Mouse (Mus musculus) C2C12 (cell line): ENCODE measurements around the gene Hnrnpl. TPM values are rescaled to one million over a fixed set of nuclear protein-coding genes. Genes with fewer than 3 reads are reported as not detected.

Source experiments
- H3K27me3 ChIP-seq: one replicate; pipeline ENCODE4 v1.6.1; 2011; ENCODE audit not compliant: control insufficient read depth, insufficient read depth, insufficient read length
- H3K36me3 ChIP-seq: one replicate; pipeline ENCODE4 v1.6.1; 2011; ENCODE audit not compliant: control insufficient read depth, insufficient read depth
- H3K4me3 ChIP-seq: one replicate; pipeline ENCODE4 v1.5.1; 2011; ENCODE audit warnings: mild to moderate bottlenecking, control low read depth; ENCODE audit not compliant: poor library complexity, insufficient read depth, severe bottlenecking
- H3K79me2 ChIP-seq: one replicate; pipeline ENCODE4 v1.6.1; 2011; ENCODE audit not compliant: control insufficient read depth, insufficient read depth
- H3K79me3 ChIP-seq: one replicate; pipeline ENCODE4 v1.6.1; 2011; ENCODE audit warnings: low read depth, control low read depth
- H3ac ChIP-seq: one replicate; pipeline ENCODE3; 2011; ENCODE audit warnings: low read depth; ENCODE audit not compliant: control insufficient read depth, insufficient read length
- CEBPB ChIP-seq: IDR thresholded peaks from one replicate; pipeline ENCODE4 v1.6.1; 2011; ENCODE audit warnings: low read depth, mild to moderate bottlenecking, control low read depth, moderate library complexity
- CTCF ChIP-seq: IDR thresholded peaks from one replicate; pipeline ENCODE4 v1.5.1; 2011; ENCODE audit not compliant: control insufficient read depth, insufficient read depth, insufficient read length
- FOSL1 ChIP-seq: IDR thresholded peaks from one replicate; pipeline ENCODE4 v1.8.0; 2011; ENCODE audit warnings: mild to moderate bottlenecking, low read length; ENCODE audit not compliant: poor library complexity, insufficient read depth, severe bottlenecking
- MAX ChIP-seq: IDR thresholded peaks from one replicate; pipeline ENCODE4 v1.6.1; 2011; ENCODE audit warnings: mild to moderate bottlenecking, control low read depth
- MYOD1 ChIP-seq: IDR thresholded peaks from one replicate; pipeline ENCODE4 v1.6.1; 2011; ENCODE audit warnings: low read depth; ENCODE audit not compliant: control insufficient read depth, insufficient read length
- MYOG ChIP-seq: IDR thresholded peaks from one replicate; pipeline ENCODE4 v1.6.1; 2011; ENCODE audit not compliant: control insufficient read depth, insufficient read length; ENCODE audit errors: extremely low read depth
- USF1 ChIP-seq: IDR thresholded peaks from one replicate; pipeline ENCODE4 v1.6.1; 2011; ENCODE audit warnings: low read depth, mild to moderate bottlenecking, control low read depth, moderate library complexity
- polyA plus RNA-seq: library from polyadenylated mRNA; unstranded; fragments of >200 nt; fragmentation: generic; extraction: Trizol; gene quantifications from one replicate; pipeline ENCODE4 v1.2.1, GENCODE M21; 2012; ENCODE audit warnings: missing spikeins

Gene Hnrnpl
- polyA plus RNA-seq, 1 experiment, result 303 TPM

DNA sequence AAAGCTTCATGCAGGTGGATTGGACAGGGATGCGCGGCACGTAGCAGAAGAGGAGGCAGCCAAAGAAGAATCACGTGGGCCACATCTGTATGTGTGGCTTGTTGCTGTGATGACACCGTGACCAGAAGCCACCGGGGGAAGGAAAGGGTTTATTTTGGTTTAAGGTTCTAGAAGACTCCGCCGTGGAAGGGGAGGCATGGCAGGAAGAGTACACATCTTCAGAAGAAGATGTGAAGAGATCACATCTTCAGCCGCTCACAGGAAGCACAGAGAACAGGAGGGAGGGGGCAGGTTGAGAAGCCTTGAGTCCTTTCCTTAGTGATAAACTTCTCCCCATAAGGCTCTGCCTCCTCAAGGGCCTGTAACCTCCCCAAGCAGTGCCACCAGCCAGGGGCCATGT is 8.3 kb upstream of the Hnrnpl start:
- no peaks in the 10 kb centered on the region for H3K79me2 ChIP-seq
- TF ChIP-seq MAX (no peak), MYOD1 (no peak), CTCF (no peak), USF1 (no peak), CEBPB (no peak), MYOG (no peak), FOSL1 (no peak)
- H3K36me3 ChIP-seq, result no peaks in the 10 kb centered on the region
- H3ac ChIP-seq, result no peak overlapping the region
- no peaks in the 10 kb centered on the region for H3K79me3 ChIP-seq
- no peak overlapping the region for H3K4me3 ChIP-seq
- no peaks in the 10 kb centered on the region for H3K27me3 ChIP-seq

DNA sequence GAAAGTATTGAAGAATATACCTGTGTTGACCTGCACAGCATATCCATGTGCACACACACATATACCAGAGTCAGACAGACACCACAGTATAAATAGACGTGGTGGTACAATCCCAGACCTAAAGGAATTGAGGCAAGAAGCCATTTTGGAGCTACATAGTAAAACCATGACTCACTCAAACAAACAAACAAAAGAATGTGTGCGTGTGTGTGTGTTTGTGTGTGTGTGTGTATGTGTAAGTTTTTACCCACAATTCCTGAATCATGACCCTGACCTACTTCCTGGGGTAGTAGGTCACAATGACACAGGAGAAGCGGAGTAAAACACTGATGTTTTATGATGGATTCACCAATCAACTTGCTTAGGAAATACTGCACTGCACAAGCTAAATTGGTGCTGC is 6.9 kb upstream of the Hnrnpl start:
- no peaks in the 10 kb centered on the region for H3K79me3 ChIP-seq
- no peak for TF ChIP-seq MAX
- TF ChIP-seq CTCF, result no peak
- no peak for TF ChIP-seq USF1
- no peak for TF ChIP-seq FOSL1
- TF ChIP-seq CEBPB, result no peak
- no peak for TF ChIP-seq MYOD1
- no peak for TF ChIP-seq MYOG
- no peak overlapping the region for H3ac ChIP-seq
- no peak overlapping the region for H3K4me3 ChIP-seq
- H3K79me2 ChIP-seq, result no peaks in the 10 kb centered on the region
- no peaks in the 10 kb centered on the region for H3K36me3 ChIP-seq
- H3K27me3 ChIP-seq, result no peaks in the 10 kb centered on the region

DNA sequence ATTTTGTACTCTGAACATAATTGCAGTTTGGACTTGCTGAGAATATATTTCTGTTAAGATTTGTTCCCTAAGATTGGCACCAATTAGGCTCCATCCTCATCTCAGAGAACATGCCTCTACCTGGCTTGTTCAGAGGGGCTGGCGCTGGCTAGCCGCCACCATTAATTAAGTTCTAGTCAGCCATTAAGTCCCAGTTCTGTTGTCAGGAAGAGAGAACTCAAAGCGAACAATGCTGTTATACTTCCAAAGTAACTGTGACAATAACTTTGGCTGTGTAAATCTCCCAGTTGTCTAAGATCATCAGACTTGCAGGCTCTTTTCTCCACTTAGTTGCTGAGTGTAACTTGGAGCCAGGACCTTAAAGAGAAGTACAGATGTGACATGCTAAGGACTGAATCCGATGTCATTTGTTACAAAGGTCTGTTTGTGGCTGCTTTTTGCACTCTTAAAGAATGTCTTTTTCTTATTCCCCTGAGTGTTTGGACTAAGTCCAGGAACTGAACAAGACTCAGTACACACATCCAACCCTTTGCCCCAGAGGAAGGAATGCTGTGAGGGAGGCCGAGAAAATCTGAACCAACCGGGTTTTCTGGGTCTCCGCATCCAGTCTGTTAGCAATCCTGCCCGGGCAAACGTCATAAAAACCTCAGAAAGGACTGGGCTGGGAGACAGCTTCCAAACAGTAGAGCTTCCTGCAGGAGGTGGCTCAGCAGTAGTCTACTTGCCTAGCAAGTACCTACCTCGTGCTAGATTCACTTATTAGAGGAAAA is 6.3 kb upstream of the Hnrnpl start:
- no peak overlapping the region for H3ac ChIP-seq
- no peaks in the 10 kb centered on the region for H3K36me3 ChIP-seq
- TF ChIP-seq MYOG, result no peak
- TF ChIP-seq FOSL1, result no peak
- TF ChIP-seq CEBPB, result no peak
- no peaks in the 10 kb centered on the region for H3K79me3 ChIP-seq
- no peaks in the 10 kb centered on the region for H3K79me2 ChIP-seq
- H3K27me3 ChIP-seq, result no peaks in the 10 kb centered on the region
- no peak overlapping the region for H3K4me3 ChIP-seq

DNA sequence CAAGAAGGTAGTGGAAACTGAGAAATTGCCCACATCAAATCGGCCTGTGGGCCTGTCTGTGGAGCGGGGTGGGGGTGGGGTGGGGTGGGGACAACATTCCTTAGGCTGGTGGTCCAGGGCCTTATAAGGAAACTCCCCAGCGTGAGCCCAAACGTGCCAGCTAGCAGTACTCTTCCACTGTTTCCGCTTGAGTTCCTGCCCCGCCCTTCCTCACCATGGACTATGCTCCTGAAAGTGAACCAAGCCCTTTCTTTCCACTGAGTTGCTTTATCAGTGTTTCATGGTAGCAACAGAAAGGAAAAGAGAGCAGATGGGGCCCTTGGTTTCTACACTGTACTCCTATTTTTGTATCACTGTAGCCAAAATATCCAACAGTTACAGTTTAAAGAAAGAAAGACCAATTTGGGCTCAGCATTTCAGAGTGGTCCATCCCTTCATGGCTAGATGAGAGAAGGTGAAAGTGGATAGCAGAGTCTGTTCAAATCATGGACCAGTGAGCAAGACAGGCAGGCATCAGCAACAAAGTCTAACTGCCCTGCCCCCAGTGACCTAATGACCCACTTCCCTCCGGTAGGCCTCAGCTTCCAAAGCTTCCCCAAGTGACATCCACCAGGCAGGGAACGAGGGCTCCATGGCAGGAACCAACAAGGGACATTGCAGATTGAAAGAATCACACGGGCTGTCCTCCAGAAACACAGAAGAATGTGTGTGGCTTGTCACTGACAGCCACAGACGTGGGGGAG is 5.3 kb upstream of the Hnrnpl start:
- H3ac ChIP-seq, result no peak overlapping the region
- H3K36me3 ChIP-seq, result no peaks in the 10 kb centered on the region
- no peaks in the 10 kb centered on the region for H3K79me2 ChIP-seq
- H3K79me3 ChIP-seq, result no peaks in the 10 kb centered on the region
- H3K27me3 ChIP-seq, result no peaks in the 10 kb centered on the region
- TF ChIP-seq MYOG (no peak), CEBPB (no peak)
- H3K4me3 ChIP-seq, result no peak overlapping the region

DNA sequence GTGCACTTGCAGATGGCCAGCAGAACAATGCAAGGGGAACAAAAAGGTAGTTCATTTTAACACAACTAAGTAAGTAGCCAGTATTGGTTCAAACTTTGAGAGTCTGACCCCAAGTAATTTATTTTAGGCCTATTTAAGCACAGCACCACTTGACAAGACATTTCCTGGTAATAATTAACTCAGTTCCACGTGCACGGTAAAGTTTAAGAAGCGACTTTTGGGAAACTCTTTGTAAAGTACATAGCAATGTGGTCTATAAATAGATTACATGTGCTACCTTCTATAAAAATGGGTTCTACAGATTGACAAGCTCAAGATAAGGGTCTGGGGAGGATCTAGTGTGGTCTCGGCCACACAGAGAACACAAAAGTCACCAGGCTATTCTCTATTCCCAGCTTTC is 4.6 kb upstream of the Hnrnpl start:
- Histone ChIP-seq H3ac (no peak overlapping the region), H3K27me3 (no peaks in the 10 kb centered on the region), H3K4me3 (no peak overlapping the region), H3K79me2 (no peaks in the 10 kb centered on the region), H3K79me3 (no peaks in the 10 kb centered on the region), H3K36me3 (no peaks in the 10 kb centered on the region)
- TF ChIP-seq FOSL1 (no peak), USF1 (no peak), CTCF (no peak), MYOG (no peak), MYOD1 (no peak), CEBPB (no peak), MAX (no peak)

DNA sequence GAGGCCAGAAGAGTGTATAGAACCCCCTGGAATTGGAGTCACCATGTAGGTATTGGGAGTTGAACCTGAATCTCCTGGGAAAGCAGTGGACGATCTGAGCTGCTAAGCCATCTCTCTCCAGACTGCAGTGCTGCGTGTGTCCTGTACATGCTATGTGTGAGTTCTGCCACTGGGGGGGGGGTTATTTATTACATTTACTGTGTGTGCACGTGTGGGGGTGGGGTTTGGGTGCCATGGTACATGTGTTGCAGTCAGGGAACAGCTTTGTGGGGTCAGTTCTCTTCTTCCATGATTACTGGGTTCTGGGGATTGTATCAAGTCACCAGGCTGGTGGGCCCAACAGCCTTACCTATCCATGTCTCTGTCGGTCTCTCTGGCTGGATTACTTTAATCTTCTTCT is 1.5 kb upstream of the Hnrnpl start:
- Histone ChIP-seq H3K4me3 (no peak overlapping the region), H3K79me2 (peaks cover 7% of the 10 kb centered on the region), H3K36me3 (peaks cover 4% of the 10 kb centered on the region), H3ac (no peak overlapping the region), H3K27me3 (no peaks in the 10 kb centered on the region), H3K79me3 (peaks cover 5% of the 10 kb centered on the region)
- no peak for TF ChIP-seq USF1
- no peak for TF ChIP-seq FOSL1
- TF ChIP-seq MYOG, result no peak
- no peak for TF ChIP-seq CEBPB
- no peak for TF ChIP-seq CTCF
- TF ChIP-seq MAX, result no peak
- no peak for TF ChIP-seq MYOD1
